Mouse (Mus musculus) c-Kit-negative CD71-positive TER-119-positive erythroid progenitor cells, embryonic 14.5 days (primary cell): ENCODE results near the gene Nfia.

ENCODE experiments used
- DNase-seq: peaks from one replicate; pipeline ENCODE4 v3.0.0-alpha.2; 2013; ENCODE audit warnings: low read depth, low spot score

Nfia gene

DNA sequence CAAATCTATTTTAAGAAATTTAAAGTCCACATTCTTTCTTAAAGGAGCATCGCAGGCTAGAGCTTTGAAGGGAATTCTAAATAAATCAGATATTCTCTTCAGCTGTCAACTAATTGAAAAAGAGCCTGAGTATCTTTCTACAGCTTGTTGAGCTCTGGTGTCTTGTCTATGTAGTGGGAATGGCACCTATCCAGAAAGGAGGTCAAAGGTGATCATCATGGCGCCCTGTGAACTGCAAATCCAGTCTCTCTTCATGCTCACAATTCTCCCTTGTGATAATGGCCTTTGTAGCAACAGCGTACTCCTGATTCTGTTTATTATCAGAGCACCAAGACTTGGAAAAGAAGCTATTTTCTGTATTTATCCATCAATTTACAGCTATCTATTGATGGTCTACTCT, 6.4 kb upstream of the Nfia start:
- no peak for DNase-seq

GRCm38 (mm10) chr4:97767025-97767424, 5.5 kb upstream of the Nfia start:
- DNase-seq = no peak

- DNase-seq = no peak
Observed at GRCm38 (mm10) chr4:97767516-97767915, 5.0 kb upstream of the Nfia start.

DNA sequence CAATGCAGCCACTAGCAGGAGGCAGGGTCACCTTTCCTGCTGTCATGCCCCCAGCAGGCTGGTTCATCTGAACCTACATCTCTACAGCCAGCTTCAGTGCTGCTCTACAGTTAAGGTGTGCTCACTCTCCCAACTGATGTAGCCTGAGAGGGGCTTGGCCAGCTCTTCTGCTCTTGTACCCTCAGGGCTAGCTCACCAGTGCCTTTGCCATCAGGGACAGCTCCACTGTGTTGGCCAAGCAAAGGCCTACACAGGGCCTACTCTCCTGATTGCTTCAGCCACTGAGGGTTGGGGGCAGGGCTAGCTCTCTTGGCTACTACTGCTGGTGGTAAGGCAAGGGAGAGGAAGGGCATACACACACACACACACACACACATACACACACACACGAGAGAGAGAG, 2.7 kb upstream of the Nfia start:
- DNase-seq = no peak

DNA sequence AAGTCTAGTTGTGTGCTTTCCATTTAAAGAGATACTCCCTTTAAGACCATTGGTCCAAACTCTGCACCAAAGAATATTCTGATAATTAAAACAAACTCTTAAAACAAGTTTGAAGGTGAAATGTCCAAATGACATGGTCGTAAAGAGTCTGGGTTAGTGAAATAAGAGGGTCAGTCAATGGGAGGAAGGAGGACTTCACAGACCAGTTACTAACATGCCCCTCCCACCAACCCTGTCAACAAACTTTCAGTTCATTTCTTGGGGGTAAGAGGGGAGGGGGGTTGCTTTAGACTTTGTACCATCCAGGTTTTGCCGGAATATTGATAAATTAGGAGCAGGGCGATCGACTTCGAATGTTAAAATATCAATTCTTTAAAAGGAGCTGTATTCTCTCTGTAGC, 1.1 kb upstream of the Nfia start:
- no peak for DNase-seq

GRCm38 (mm10) chr4:97772084-97772484, 450 bp upstream of the Nfia start:
- DNase-seq = peak; percentile 30

DNA sequence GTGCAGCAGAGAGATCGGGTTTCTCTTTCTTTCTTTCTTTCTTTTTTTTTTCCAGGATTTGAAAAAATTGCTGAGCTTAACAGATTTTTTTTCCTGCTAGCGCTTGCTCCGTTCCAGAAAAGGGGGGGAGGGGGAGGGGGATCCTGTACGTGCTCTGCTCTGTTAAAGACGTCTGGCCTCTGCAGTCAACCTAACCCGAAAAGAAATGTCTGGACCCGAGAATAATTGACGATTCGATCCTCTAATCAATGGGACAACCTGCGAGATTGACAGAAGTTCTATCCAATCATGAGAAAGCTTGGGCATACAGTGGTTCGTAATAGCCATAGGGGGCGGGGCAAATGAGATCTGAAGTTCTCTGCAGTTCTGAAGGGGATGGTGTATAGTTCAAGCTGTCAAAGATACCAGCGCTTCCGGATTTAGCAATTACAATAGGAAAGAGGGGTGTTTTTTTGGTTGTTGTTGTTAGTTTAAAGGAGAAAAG, 618 bp downstream of the Nfia start:
- DNase-seq = peak; percentile 66

GRCm38 (mm10) chr4:97773791-97774190, 1.3 kb downstream of the Nfia start:
- DNase-seq = no peak

DNA sequence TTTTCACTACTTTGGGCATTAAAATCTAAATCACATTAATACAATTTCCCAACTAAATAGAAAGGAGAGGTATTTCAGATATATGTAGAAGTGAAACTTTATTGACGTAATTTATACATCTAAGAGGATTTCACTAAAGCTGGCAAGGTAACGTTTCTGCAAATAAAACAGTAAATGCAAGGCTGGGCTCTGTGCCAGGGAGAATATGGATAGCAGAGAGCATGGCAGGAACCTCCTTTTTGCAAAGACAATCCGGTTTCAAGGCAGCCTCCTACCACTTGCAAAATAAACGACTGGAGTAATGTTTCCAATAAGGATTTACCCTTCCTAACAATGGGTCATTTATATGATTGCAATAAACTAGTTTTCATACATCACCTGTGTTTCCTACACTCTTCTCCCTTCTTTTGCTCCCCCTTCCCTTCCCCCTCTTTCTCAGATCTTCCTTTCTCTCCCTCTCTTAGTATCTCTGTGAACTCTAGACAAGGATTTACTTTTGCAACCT, 2.0 kb downstream of the Nfia start:
- no peak for DNase-seq

DNA sequence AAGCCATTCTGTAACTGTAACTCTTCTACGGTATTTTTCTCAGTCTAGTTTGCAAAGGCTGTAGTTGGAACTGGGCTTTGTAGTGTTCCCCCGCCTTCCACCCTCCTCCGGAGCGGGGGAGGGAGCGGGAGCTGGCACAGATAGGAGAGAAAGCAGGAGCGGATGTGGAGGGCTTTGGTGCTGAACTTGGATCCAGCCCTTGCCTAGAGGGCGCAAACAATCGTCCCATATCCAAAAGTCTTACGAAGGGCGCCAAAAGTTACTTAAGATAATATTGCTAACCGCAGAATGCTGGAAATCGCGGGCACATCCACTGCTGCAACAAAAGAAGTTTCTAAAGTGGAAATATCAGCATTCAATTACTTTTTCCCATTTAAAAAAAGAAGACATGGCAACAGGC, 2.5 kb downstream of the Nfia start:
- no peak for DNase-seq

- no peak for DNase-seq
Observed at GRCm38 (mm10) chr4:97775494-97776265, 3.1 kb downstream of the Nfia start.

DNA sequence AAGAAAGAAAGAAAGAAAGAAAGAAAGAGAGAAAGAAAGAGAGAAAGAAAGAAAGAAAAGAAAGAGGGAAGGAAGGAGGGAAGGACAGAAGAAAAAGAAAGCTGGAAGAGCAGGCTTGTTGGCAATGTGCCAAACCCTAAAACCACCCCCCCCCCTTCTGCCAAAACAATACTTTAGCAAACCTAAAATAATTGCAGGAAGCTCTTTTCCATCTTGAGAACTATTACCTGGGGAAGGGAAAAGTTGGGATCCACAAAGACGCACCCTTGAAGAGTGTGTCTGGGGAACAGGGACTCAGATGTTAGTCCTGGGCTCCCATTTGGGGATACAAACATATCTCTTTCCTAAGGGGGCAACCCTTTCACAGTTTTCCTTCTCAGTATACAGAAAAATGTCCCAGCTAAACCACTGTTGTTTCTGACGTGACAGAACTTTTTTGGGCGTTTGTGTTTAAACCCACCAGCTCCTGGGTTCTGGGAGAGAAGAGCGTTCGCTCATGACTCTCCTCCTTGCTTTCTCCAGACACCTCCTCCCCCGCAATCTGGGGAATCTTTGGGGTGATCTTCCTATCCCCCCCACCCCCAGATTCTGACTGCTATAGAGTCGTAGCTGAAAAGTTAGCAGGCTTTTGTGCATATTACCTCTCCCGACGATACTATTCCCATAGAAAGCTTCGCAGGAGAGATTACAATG, 4.0 kb downstream of the Nfia start:
- DNase-seq = no peak

GRCm38 (mm10) chr4:97777081-97777705, 4.7 kb downstream of the Nfia start:
- DNase-seq = no peak

DNA sequence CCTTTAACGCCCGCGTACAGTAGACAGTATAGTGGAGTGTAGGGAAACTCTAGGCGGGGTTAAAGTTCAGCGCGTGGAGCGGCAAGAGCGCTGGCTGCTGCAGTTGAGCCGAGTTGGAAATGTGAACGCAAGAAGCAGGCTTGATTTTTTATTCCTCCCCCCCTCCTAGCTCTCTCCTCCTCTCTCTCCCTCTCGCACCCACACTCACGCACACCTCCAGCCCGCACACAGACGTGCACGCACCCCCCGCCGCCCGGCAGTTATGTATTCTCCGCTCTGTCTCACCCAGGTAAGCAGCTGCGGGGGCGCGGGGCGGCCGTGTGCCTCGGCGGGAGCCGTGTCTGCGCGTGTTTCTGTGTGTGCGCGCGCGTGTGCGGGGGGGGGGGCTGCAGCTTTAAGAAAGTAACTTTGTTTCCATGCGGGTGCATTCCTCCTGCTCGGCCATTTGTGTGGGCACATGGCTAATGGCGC, 5.2 kb downstream of the Nfia start, which contains the start of gene E130114P18Rik:
Gene E130114P18Rik (minus strand): TSS at position 373 of the 471 bp plus-strand sequence.
- DNase-seq = no peak

DNA sequence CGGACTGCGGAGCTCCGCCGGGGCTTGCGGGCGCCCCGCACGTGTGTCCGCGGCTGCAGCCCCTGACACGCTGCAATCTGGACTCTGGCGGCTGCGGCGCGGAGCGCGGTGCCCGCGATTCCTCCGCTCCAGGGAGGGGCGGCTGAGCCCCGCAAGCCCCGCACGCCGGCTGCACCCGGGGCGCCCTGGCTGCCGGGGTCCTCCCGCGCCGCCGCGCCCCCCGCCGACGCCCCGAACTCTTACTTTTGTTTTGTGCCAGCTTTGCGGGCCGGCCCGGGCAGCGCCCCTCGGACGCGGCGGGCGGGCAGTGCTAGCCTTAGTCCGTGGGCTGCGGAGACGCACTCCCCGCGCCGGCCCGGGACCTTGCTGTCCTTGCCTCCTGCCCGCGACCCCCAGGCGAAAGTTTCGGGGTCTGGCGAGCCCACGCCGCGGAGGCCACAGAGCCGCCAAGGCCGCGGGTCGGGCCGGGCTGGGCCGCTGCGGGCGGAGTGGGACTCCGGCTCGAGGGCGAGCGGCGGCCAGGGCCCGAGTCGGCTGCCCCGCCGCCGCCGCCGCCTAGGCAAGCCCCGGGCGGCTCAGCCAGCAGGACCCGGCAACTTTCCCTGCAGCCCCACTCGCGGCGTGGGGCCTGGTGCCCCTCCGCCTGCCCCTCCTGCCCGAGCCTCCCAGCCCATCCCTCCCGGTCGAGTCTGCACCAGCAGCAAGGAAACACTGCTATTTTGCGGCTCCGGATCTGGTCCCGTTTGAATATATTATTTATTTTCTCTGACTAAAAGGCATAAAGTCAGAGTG, 5.9 kb downstream of the Nfia start:
- no peak for DNase-seq

GRCm38 (mm10) chr4:97779003-97779930, 6.7 kb downstream of the Nfia start:
- no peak for DNase-seq

DNA sequence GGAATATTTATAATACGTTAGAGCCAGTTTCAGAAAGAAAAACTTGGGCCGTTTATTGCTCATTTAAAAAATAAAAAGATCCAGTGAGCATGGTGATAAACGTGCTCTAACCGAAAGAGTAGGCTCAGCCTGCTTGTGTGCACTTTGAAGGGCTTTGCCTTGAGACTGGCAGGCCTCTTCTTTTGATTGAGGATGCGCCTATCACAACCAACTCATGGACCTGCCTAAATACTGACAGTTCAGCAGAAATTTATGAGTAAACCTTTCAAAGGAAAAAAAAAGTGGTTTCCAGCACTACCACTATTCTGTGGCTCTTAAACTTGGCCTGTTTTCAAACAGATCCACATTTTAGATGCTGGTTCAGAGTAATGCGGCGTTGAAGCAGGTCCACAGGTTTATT, 7.5 kb downstream of the Nfia start:
- no peak for DNase-seq

- no peak for DNase-seq
Observed at GRCm38 (mm10) chr4:97780666-97781435, 8.3 kb downstream of the Nfia start.

- DNase-seq = no peak
Observed at GRCm38 (mm10) chr4:97782069-97782468, 9.5 kb downstream of the Nfia start.

DNA sequence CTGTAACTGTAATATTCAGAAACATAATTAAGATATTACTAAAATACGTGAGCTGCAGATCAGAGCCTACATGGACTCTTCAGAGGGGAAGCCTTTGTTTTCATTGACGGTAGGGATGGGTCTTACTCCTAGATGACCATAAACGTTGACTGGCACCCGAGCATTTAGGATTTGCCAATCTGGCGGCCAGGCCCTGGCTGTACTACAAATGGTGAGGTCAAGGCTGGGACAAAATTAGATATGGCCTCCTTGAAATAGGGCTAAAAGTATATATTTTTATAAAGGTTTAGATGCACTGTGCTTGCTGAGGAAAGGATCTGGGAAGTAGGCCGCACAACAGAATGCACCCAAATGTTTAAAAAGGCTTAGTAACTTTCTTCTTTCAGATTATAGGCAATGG, 10.0 kb downstream of the Nfia start:
- DNase-seq = no peak
